Mouse (Mus musculus) forebrain, postnatal 0 days (tissue): ENCODE measurements around the gene Fam110a. TPM values are rescaled to one million over a fixed set of nuclear protein-coding genes. Genes with fewer than 3 reads are reported as not detected.

Source experiments
- ATAC-seq: fragments of 200-750 bp; cut with Nextera tagmentation; 2 replicates; pipeline ENCODE4 v1.8.0; 2017; ENCODE audit warnings: mild to moderate bottlenecking, moderate library complexity
- DNase-seq: peaks from one replicate; pipeline ENCODE4 v3.0.0-alpha.2; 2015
- H3K27ac ChIP-seq: fragments of 300-500 bp; sonication (generic); 2 replicates; pipeline ENCODE4 v1.5.1; 2014; ENCODE audit warnings: low read depth, mild to moderate bottlenecking, antibody characterized with exemption, low read length, moderate library complexity, mixed read lengths
- H3K27me3 ChIP-seq: fragments of 300-500 bp; sonication (generic); 2 replicates; pipeline ENCODE4 v1.6.1; 2014; ENCODE audit warnings: mild to moderate bottlenecking, low read length, mixed read lengths; ENCODE audit not compliant: insufficient read depth
- H3K36me3 ChIP-seq: fragments of 300-500 bp; sonication (generic); 2 replicates; pipeline ENCODE4 v1.6.1; 2014; ENCODE audit warnings: mild to moderate bottlenecking, moderate library complexity; ENCODE audit not compliant: insufficient read depth
- H3K4me1 ChIP-seq: fragments of 300-500 bp; sonication (generic); 2 replicates; pipeline ENCODE4 v1.6.1; 2014; ENCODE audit warnings: antibody characterized with exemption; ENCODE audit not compliant: insufficient read depth
- H3K4me2 ChIP-seq: fragments of 300-500 bp; sonication (generic); 2 replicates; pipeline ENCODE4 v1.6.1; 2014; ENCODE audit warnings: low read depth, mild to moderate bottlenecking, moderate library complexity
- H3K4me3 ChIP-seq: fragments of 300-500 bp; sonication (generic); 2 replicates; pipeline ENCODE4 v1.5.1; 2014; ENCODE audit warnings: low read depth, low read length, mixed read lengths
- H3K9ac ChIP-seq: fragments of 300-500 bp; sonication (generic); 2 replicates; pipeline ENCODE4 v1.6.1; 2014; ENCODE audit warnings: mild to moderate bottlenecking
- H3K9me3 ChIP-seq: fragments of 300-500 bp; sonication (generic); 2 replicates; pipeline ENCODE4 v1.6.1; 2016; ENCODE audit warnings: low read length
- CTCF ChIP-seq: sonication (generic); IDR thresholded peaks from 2 replicates; pipeline ENCODE4 v1.5.1; 2016; ENCODE audit warnings: antibody characterized with exemption, control low read depth, low read depth
- WGBS: fragments of 180-500 bp; shearing (Covaris S2); extraction: QIAGEN DNeasy Blood & Tissue Kit; methylation state at CpG from one replicate; pipeline ENCODE4 v1.1.7; 2014; 5-methylcytosine and 5-hydroxymethylcytosine counted together
- polyA plus RNA-seq: library from polyadenylated mRNA; unstranded; fragments of >200 nt; fragmentation: Nextera tagmentation; extraction: Ambion mirVana; gene quantifications from 2 replicates; pipeline ENCODE4 v1.2.1, GENCODE M21; 2015
- total RNA-seq: library from RNA; depleted of rRNA; stranded (reverse); fragments of >200 nt; gene quantifications from 2 replicates; pipeline ENCODE4 v1.2.3, GENCODE M21; 2014

Fam110a gene
- total and polyA plus RNA-seq, 2 experiments from 2014 or later: 24.3 to 47.7 TPM

DNA sequence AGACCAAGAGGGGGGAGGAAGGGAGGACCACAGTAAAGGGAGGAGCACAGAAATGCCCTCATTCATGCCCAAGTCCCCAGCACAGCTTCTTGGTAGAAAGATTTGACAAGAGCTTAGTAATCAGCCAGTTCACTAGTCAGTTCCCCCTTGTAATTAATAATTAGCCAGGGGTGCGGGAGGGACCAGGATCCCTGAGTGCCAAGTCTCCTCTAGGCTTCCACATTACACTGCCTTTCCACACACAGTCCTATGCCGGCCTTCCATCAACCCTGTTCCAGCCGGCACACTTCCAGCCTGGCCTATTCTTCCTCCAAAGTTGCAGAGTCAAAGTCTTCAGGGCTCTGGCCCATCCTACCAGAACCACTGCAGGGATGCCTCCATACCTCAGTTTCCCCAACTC, 4.0 kb downstream of the Fam110a start:
- H3K36me3 ChIP-seq: no peaks in the 10 kb centered on the region
- DNase-seq (no peak), ATAC-seq (no peak)
- no peak overlapping the region for H3K27ac ChIP-seq
- TF ChIP-seq CTCF: no peak
- no peak overlapping the region for H3K9ac ChIP-seq
- H3K27me3 ChIP-seq: no peaks in the 10 kb centered on the region
- H3K4me1 ChIP-seq: peaks cover 13% of the 10 kb centered on the region
- H3K4me3 ChIP-seq: no peak overlapping the region
- no peak overlapping the region for H3K4me2 ChIP-seq
- WGBS: 60% methylated on average over 3 of the region's 3 CpGs
- H3K9me3 ChIP-seq: no peaks in the 10 kb centered on the region

GRCm38 (mm10) chr2:151975295-151975694, 4.7 kb downstream of the Fam110a start:
- DNase-seq: no peak
- WGBS: 89% methylated on average over 5 of the region's 5 CpGs
- no peak for ATAC-seq

DNA sequence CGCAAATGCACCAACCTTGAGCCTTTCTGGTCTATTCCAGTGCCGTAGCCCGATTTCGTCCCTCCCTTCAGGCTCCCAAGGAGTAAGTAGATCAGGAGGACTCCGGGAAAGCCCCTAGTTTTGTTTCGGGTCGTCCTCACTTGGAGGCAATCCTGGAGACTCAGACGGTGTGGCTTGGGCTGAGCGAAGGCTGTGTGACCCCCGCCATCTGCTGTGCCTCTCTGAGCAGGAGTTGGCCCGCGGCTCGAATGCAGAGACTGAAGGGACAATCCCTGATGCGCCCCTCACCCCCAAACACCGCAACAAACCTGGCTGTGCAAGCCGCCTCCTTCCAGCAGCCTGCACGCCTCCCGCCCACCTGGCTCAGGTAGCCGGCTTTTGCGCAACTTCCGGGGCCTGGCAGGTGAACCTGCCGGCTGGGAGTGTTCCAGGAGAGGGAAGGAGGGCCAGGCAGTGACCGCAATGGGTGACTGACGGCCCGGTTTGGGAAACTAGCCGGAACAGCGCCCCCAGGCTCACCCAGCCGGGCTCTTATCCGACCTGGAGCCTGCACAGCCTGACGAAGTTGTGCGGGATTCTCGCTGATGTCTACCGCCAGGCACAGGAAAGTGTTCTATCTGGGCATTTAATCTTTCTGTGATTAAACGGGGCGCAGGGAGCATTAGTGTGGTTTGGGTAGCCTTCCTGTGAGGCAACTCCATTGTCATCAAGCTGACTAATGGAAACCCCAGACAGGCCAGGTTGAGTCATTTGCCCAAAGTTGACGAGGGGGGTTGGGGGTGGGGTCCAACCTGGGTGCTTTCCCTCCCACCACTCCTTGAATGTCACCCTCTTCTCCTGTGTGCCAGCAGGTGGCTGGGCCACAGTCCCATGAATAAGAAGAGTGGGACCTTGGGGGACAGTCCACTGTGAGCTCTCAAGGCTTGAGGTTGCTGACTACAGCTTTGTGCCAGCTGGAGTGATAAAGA, 6.1 kb downstream of the Fam110a start:
- 0 out of 2 replicates have a peak, but pooled peaks have one; percentile 25 for TF ChIP-seq CTCF
- Histone ChIP-seq H3K4me3 (peak overlapping the region; percentile 27), H3K36me3 (no peaks in the 10 kb centered on the region; the same call in 1 of the 2 replicates), H3K27ac (no peak overlapping the region), H3K4me1 (peaks cover 7% of the 10 kb centered on the region), H3K4me2 (peak overlapping the region; percentile 52), H3K9me3 (no peaks in the 10 kb centered on the region), H3K9ac (peak overlapping the region; percentile 41), H3K27me3 (no peaks in the 10 kb centered on the region)
- DNase-seq (no peak), ATAC-seq (no peak)
- 11% methylated on average over 36 of the region's 36 CpGs for WGBS

More at GRCm38 (mm10) chr2:151975295-151975694, 4.7 kb downstream of the Fam110a start:
- Histone ChIP-seq H3K9ac (no peak overlapping the region), H3K27me3 (no peaks in the 10 kb centered on the region), H3K36me3 (no peaks in the 10 kb centered on the region; the same call in 1 of the 2 replicates), H3K4me3 (no peak overlapping the region), H3K4me1 (peaks cover 15% of the 10 kb centered on the region), H3K27ac (no peak overlapping the region), H3K9me3 (no peaks in the 10 kb centered on the region), H3K4me2 (no peak overlapping the region)
- TF ChIP-seq CTCF: peak; percentile 37; the same call in 1 of the 2 replicates

- no peaks in the 10 kb centered on the region for H3K27me3 ChIP-seq
- peak overlapping the region; percentile 27 for H3K4me3 ChIP-seq
- no peaks in the 10 kb centered on the region; the same call in 1 of the 2 replicates for H3K36me3 ChIP-seq
- 21% methylated on average over 23 of the region's 23 CpGs for WGBS
- no peak overlapping the region for H3K27ac ChIP-seq
- ATAC-seq (peak; percentile 21), DNase-seq (peak; percentile 61)
- H3K4me1 ChIP-seq: peaks cover 14% of the 10 kb centered on the region
- H3K4me2 ChIP-seq: peak overlapping the region; percentile 52
- no peak for TF ChIP-seq CTCF
- peak overlapping the region; percentile 41 for H3K9ac ChIP-seq
- H3K9me3 ChIP-seq: no peaks in the 10 kb centered on the region
These were observed 7.0 kb downstream of the Fam110a start for GRCm38 (mm10) chr2:151972880-151973594.

DNA sequence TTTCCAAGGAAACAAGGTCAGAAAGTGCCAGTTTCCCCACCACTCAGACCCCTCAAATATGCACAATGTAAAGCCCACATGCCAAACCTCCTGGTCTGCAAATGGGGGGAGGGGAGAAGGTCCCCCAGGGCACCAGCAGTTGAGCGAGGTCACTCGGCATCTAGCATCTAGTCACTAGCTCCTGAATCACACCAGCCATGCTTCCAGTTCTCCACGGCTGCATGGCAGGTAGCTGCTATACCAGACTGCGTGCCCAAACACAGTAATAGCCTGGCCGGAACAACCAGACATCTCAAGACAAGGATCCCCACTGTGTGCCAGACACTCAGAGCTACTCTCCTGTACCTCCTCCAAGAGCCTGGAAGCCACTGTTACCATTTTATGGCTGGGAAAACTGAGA, 8.3 kb downstream of the Fam110a start:
- Histone ChIP-seq H3K9me3 (no peaks in the 10 kb centered on the region), H3K4me1 (peaks cover 23% of the 10 kb centered on the region), H3K27me3 (no peaks in the 10 kb centered on the region), H3K4me2 (no peak overlapping the region), H3K9ac (no peak overlapping the region), H3K36me3 (no peaks in the 10 kb centered on the region; the same call in 1 of the 2 replicates), H3K27ac (no peak overlapping the region), H3K4me3 (no peak overlapping the region)
- no peak for TF ChIP-seq CTCF
- whole genome bisulfite sequencing: 94% methylated on average over 5 of the region's 5 CpGs
- ATAC-seq (no peak), DNase-seq (no peak)

GRCm38 (mm10) chr2:151970191-151971172, 9.5 kb downstream of the Fam110a start:
- Histone ChIP-seq H3K9ac (peak overlapping the region; percentile 76), H3K4me2 (peak overlapping the region; percentile 81), H3K4me3 (peak overlapping the region; percentile 47), H3K27me3 (no peaks in the 10 kb centered on the region), H3K9me3 (no peaks in the 10 kb centered on the region), H3K27ac (peak overlapping the region; percentile 88), H3K4me1 (peaks cover 23% of the 10 kb centered on the region), H3K36me3 (no peaks in the 10 kb centered on the region; the same call in 1 of the 2 replicates)
- ATAC-seq: peak; percentile 96
- WGBS: 46% methylated on average over 53 of the region's 53 CpGs
- peak; percentile 10; the same call in 1 of the 2 replicates for TF ChIP-seq CTCF
- peak; percentile 93 for DNase-seq
